Mouse (Mus musculus) 416B (cell line): Measurements from ENCODE around the gene Mpp4.

Source experiments
- DNase-seq: peaks from one replicate; pipeline ENCODE4 v3.0.0; 2011; ENCODE audit warnings: low read depth

The Mpp4 gene

GRCm38 (mm10) chr1:59167654-59168425 lies 4.7 kb upstream of the Mpp4 start:
- no peak for DNase-seq

- no peak for DNase-seq
These were observed 3.2 kb upstream of the Mpp4 start for GRCm38 (mm10) chr1:59166232-59166905.

DNA sequence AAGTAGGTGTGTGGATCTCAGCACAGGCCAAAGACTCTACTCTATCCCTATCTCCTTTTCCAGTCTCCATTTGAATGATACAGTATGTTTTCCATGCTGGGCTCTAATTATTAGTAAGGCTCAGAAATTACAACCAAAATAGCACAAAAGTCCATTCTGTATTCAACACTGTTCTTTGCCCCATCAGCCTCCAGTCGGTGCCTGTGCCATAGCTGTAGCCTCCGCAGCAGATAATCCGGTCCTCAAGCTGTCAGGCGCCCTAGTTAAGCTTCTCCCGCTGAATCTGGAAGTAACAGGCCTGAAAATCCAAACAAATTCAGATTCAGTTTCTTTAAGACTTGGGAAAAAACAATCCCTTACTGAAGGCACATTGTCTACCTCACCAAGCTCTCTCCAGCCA lies 729 bp upstream of the Mpp4 start:
- no peak for DNase-seq

- DNase-seq = no peak
These were observed 722 bp downstream of the Mpp4 start for GRCm38 (mm10) chr1:59162309-59163024.

GRCm38 (mm10) chr1:59161396-59161795 lies 1.8 kb downstream of the Mpp4 start:
- no peak for DNase-seq

- DNase-seq = no peak
These were observed 2.3 kb downstream of the Mpp4 start for GRCm38 (mm10) chr1:59160871-59161270.

GRCm38 (mm10) chr1:59159136-59159535 lies 4.1 kb downstream of the Mpp4 start:
- no peak for DNase-seq

DNA sequence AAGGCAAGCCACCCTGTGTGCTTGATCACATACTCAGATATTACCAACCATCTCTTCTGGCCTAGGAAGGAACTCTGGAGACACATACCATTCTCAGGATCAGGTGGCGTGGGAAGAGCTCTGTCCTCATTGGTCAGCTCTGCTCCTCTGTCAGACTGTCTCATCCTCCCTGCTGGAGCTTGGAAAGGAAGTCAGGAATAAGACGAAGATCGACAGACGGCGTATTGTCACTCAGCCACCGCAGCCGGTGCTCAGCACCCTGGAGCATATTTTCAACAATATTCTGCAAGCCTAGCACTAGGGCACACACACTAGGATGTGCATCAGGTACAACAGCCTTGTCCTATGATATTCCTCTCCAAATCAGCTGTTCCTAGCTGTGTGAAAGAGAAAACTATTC lies 4.7 kb downstream of the Mpp4 start:
- DNase-seq = no peak

DNA sequence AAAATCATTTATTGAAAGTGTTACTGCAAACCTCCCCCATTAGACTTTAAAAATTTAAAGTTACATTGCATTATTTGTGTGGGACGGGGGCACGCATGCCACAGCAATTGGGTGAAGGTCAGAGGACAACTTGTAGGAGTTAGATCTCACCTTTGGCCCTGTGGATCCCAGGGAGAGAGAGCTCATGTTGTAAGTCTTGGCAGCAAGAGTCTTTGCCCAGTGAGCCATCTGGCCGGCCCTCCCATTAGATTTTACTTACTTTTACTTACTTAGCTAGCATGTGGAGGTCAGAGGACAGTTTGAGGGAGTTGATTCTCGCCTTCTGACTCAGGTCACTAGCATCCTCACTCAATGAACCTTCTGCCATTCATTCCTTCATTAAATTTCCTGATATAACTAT lies 5.3 kb downstream of the Mpp4 start:
- DNase-seq = no peak

DNA sequence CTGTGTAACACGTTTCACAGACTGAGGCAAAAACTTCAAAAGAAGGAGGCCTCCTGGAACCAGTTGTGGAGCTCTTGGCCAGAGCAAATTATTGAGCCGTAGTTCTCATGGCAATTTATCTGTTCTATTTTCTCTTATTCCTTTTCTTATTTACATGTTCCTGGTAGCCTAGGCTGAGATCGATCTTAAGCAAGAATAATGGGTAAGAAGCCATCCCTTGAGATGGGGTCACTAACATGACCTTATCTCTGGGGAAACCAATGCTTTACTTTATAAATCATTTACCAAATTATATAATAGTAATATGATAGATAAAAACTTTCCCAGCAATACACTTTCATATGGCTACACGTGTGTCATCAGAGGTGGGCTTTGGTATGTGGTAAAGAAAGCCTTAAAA lies 10.8 kb downstream of the Mpp4 start:
- DNase-seq = no peak

GRCm38 (mm10) chr1:59150542-59150941 lies 12.6 kb downstream of the Mpp4 start:
- peak; percentile 51 for DNase-seq

DNA sequence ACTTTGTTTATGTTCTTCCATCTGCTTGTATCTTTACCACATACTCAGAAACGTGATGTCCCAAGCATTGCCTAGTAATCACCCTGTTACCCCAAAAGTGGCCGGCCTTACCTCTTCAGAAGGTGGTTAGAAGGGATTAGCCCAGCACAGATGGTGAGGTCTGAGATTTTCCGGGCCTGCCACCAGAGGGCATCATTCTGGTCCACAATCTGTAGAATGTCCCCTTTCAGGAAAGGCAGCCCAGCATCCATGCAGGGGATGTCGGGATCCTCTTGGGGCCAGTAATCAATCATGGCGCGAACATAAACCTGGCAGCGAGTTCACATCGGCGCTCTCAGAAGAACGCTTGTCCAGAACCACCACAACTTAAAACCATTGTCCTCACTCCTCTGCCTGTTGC lies 18.6 kb downstream of the Mpp4 start:
- DNase-seq = peak; percentile 48

GRCm38 (mm10) chr1:59142809-59143208 lies 20.4 kb downstream of the Mpp4 start:
- DNase-seq = peak; percentile 81

GRCm38 (mm10) chr1:59134419-59134818 lies 28.8 kb downstream of the Mpp4 start:
- no peak for DNase-seq

- no peak for DNase-seq
These were observed 34.3 kb downstream of the Mpp4 start for GRCm38 (mm10) chr1:59128879-59129278.

DNA sequence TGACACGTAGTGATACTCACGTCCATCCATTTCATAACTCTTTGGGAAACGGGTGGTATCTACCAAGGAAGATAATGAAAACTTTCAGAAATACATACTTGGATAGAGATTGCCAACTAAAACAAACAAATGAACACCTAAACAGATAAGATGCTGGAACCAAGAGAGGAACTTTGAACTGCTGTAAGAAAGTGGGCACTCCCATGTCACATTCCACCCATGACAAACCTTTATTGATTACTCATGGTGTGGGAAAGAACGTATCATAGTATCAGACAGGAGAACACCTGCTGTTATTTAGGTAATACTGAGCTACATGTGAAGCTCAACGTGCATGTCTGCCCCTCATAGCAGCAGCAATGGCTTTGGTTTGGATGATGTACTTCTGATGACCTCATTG lies 37.6 kb downstream of the Mpp4 start:
- DNase-seq = no peak

DNA sequence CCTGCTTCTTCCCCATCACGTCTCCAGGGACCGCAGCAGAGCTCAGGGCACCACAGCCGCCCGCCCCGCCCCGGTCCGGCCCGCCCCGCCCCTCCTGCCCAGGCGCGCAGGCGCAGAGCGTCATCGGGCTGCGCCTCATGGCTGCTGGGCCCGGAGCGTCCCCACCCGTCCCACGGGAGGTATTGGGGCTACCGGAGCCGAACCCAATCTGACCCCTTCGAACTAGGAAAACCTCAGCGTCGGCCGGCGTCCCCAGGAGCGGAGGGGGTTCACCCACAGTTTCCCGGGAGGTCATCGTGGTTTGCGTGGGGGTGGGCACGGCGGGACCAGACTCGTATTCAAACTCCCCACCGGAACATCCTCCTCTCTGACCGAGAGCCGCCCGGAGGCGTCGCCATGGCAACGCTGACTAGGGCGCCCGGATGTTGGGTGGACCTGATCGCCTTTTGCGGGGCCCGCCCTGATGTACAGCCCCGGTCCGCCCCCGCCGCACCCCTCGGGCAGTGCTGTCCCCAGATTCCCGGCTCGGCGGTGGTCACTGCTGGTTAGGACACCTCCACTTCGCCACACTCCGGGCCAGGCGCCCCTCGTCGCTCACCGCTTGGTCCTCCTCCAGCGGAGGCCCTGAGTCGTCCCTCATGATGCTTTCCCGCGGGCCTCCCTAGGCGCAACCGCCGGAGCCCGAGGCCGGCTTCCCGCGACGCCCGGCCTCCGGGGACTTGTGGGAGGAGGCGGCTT lies 43.3 kb downstream of the Mpp4 start, which contains the start of gene Tmem237:
TSS of gene Tmem237 (minus strand) at position 689 of the 738 bp plus-strand sequence.
- DNase-seq = peak; percentile 94

GRCm38 (mm10) chr1:59110524-59110923 lies 52.7 kb downstream of the Mpp4 start:
- no peak for DNase-seq

DNA sequence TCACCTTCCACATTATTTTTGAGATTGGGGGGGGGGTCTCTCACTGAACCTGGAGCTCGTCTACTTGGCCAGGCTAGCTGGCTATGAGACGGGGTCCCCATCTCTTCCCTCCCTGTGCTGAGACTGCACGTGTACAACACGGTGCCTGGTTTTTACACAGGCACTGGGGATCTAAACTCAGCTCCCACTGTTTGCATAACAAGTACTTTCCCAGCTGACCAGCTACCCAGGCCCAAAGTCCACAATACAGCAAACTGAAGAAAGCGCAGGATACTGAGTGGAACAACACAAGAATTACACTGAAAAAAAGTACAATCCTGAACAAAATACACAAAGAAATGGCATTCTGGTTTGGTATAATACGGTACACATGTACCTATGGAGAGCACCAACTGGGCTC lies 61.1 kb downstream of the Mpp4 start:
- no peak for DNase-seq

DNA sequence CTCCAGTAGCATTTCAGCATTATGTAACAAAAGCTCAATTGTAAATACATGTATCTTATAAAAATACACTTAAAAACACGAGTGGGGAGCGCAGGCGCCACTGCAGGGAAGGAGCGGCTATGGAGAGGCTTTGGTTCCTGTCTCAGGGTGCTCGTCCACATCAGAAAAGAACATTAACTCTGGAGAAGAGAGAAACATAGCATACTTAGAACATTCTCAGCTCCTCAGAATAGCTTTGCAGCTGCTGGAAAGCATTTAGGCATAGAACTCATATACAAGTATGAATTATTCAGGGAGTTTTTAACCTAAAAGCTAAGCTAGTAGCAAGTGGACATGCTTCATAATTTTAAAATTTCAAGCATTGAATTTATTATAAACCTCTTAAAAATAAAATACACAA lies 62.2 kb downstream of the Mpp4 start:
- DNase-seq = no peak

DNA sequence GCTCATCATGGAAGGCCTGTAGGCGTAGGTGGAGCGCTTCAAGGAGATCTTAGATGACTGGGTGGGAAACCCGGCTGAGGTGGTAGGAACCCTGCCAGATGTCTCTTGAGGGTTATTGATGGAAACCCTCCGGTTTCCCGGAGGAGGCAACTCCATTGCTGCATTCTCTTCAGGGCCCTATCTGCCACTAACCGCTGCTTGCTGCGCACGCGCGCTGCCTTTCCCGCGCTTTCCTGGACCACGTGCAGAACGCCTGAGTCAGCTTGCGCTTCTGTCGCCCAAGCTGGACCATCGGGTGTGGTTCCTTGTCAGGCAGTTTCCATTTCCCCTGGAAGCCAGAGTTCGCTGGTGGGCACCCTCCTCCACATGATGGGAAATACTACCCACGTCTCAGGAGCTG lies 68.5 kb downstream of the Mpp4 start, which contains the start of gene C2cd6:
TSS of gene C2cd6 (minus strand) at position 196 of the 400 bp plus-strand sequence.
- DNase-seq = no peak
